Mouse (Mus musculus) erythroblast, embryonic 14.5 days (primary cell): ENCODE measurements around the gene Mcoln2.

ENCODE experiments used
- GATA1 ChIP-seq: IDR thresholded peaks from 2 replicates; pipeline ENCODE4 v1.6.1; 2012; ENCODE audit warnings: low read length, inconsistent platforms, mixed read lengths
- TAL1 ChIP-seq: IDR thresholded peaks from 3 replicates; pipeline ENCODE4 v1.6.1; 2012; ENCODE audit warnings: low read length, inconsistent platforms, mixed read lengths

DNA sequence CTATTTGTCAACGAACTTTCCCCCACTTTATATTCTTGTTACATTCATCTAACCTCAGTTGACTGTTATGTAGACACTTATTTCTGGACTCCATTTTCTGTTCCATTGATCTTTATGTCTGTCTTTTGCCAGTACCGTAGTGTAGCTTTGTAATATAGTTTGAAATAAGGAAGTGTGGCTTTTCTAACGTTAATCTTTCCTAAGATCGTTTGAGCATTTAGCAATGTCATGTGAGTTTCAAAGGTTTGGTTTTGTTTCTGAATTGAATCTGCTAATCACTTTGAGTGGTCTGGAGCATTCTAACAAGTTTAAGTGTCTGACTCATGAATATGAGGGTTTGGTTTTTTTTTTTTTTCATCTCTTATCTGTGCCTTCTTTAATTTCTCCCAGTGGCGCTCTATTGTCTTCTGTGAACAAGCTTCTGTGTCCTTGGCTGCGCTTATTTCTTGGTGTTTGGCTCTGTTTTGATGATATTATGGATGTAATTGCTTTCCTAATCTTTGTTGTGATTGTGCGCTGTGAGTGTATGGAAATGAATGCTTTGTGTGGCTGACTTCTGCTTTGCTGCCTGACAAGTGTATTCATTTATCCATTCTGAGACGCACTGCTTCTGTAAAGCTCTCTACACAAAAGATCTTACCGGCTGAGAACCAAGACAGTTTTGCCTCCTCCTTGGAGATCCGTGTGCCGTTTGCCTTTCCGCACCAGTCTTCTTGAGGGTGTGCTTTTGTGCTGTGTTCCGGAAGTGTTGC lies 79.1 kb downstream of the Mcoln2 start:
- TF ChIP-seq GATA1 (no peak), TAL1 (no peak)
